23 mouse cellular contexts compared by ENCODE assay signal in the genomic region with DNA sequence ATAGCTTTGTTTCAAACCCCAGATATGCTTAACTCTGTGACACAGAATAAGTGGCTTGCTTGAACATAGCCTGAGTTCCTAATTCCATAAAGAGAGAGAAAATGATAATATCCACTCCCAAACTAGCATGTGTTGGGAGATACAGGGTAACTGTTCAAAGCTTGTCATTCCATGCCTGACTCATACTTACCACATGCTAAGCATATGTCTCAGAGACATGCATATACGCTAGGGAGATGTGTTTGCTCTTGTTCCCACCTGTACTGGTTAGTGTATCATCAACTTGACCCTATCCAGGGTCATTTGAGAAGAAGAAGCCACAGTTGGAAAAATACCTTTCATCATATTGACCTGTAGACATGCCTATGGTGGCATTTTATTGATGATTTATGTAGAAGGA.
A peak's percentile ranks its signal among the peaks of the same experiment; 100 is the strongest.
DNase-seq lines count a peak whose midpoint lies in the region; ATAC-seq and TF ChIP-seq lines count a peak whose summit lies in the region.
"Had no signal": no experiment of that assay in that cellular context is flagged by ENCODE, and none has a peak within 500 bp of the region (broad histone marks: within the 10 kb centered on the region; RNA-seq: fewer than 3 reads in every experiment).

No protein-coding gene starts in this region.

- no peaks in the 10 kb centered on the region for H3K27me3 ChIP-seq in midbrain, embryonic 11.5 days (ENCODE audit: control insufficient read depth, insufficient read depth, low read length)
- H3K27me3 ChIP-seq in midbrain, embryonic 15.5 days (replicated peaks) = no peaks in the 10 kb centered on the region
- no peaks in the 10 kb centered on the region for H3K27me3 ChIP-seq in C2C12 (ENCODE audit: control insufficient read depth, insufficient read depth, insufficient read length)
- H3K27me3 ChIP-seq: CH12.LX, Patski had no signal

- H3K9ac ChIP-seq in midbrain, embryonic 11.5 days (ENCODE audit: low read length) = no peak overlapping the region
- no peak overlapping the region for H3K9ac ChIP-seq in midbrain, embryonic 15.5 days

- H3K36me3 ChIP-seq in midbrain, embryonic 11.5 days (ENCODE audit: control insufficient read depth, insufficient read depth, low read length) = no peaks in the 10 kb centered on the region
- H3K36me3 ChIP-seq in midbrain, embryonic 15.5 days (replicated peaks) = no peaks in the 10 kb centered on the region
- no peaks in the 10 kb centered on the region for H3K36me3 ChIP-seq in C2C12 (ENCODE audit: control insufficient read depth, insufficient read depth)
- H3K36me3 ChIP-seq: G1E had no signal

- H3K79me2 ChIP-seq in C2C12 (ENCODE audit: control insufficient read depth, insufficient read depth) = no peaks in the 10 kb centered on the region

- peak; percentile 53 for DNase-seq in midbrain, embryonic 11.5 days (ENCODE audit: low spot score, missing footprints)
- peak; percentile 53 for DNase-seq in 3T3-L1 (ENCODE audit: low read depth, low spot score)
- DNase-seq in urinary bladder, postnatal 25 days (ENCODE audit: low spot score) = no peak
- no peak for DNase-seq in heart, adult 18-20 months
- DNase-seq: adrenal gland, adult 2 months; adrenal gland, adult 8-10 months; adrenal gland, postnatal 10 days; adrenal gland, postnatal 14 days; adrenal gland, postnatal 25 days; adrenal gland, postnatal 36 days; B cell, adult 2 months; cerebellum, adult 11 months; cerebellum, adult 11-12 months; cerebellum, adult 18-20 months; cerebellum, adult 2 months; cerebellum, adult 8-10 months had no signal

- H3K9me3 ChIP-seq in midbrain, embryonic 11.5 days (ENCODE audit: control insufficient read depth, low read length) = no peaks in the 10 kb centered on the region
- H3K9me3 ChIP-seq in midbrain, embryonic 15.5 days = no peaks in the 10 kb centered on the region

- no peak overlapping the region for H3K4me2 ChIP-seq in midbrain, embryonic 11.5 days
- no peak overlapping the region for H3K4me2 ChIP-seq in midbrain, embryonic 15.5 days

- 97% methylated on average over 1 of the region's 1 CpGs for WGBS in midbrain, embryonic 11.5 days
- 88% methylated on average over 1 of the region's 1 CpGs for WGBS in midbrain, embryonic 15.5 days

- H3K27ac ChIP-seq in midbrain, embryonic 11.5 days (ENCODE audit: low read depth, low read length) = no peak overlapping the region
- H3K27ac ChIP-seq in midbrain, embryonic 15.5 days = no peak overlapping the region

- no peak for ATAC-seq in midbrain, embryonic 11.5 days (ENCODE audit: low FRiP score)
- no peak for ATAC-seq in midbrain, embryonic 15.5 days (replicated peaks)
- ATAC-seq: activated CD4-positive, CD25-positive, alpha-beta regulatory T cell, adult 4 months; CD4-positive, CD25-positive, alpha-beta regulatory T cell, adult 4 months; Patski had no signal

- H3K4me1 ChIP-seq in midbrain, embryonic 11.5 days (ENCODE audit: control insufficient read depth, insufficient read depth, low read length) = peaks cover 5% of the 10 kb centered on the region
- no peaks in the 10 kb centered on the region for H3K4me1 ChIP-seq in midbrain, embryonic 15.5 days

- TF ChIP-seq CTCF in C2C12 (IDR thresholded peaks at IDR 0.05; ENCODE audit: control insufficient read depth, insufficient read depth, insufficient read length) = no peak

- no peaks in the 10 kb centered on the region for H3K79me3 ChIP-seq in C2C12 (ENCODE audit: low read depth)

- H3K4me3 ChIP-seq in midbrain, embryonic 11.5 days (ENCODE audit: low read depth, low read length) = no peak overlapping the region
- H3K4me3 ChIP-seq in midbrain, embryonic 15.5 days = no peak overlapping the region
- H3K4me3 ChIP-seq in C2C12 (ENCODE audit: insufficient read depth, poor library complexity, severe bottlenecking) = no peak overlapping the region

- H3ac ChIP-seq in C2C12 (ENCODE audit: control insufficient read depth, insufficient read length, low read depth) = no peak overlapping the region

TF ChIP-seq in C2C12, 6 proteins besides CTCF, POLR2A, EP300 and RAD21:
- TF ChIP-seq MYOD1 (IDR thresholded peaks at IDR 0.05; ENCODE audit: control insufficient read depth, insufficient read length, low read depth) (no peak), MYOG (IDR thresholded peaks at IDR 0.05; ENCODE audit: control insufficient read depth, extremely low read depth, insufficient read length) (no peak), CEBPB (IDR thresholded peaks at IDR 0.05; ENCODE audit: low read depth) (no peak), MAX (IDR thresholded peaks at IDR 0.05) (peak; percentile 23), USF1 (IDR thresholded peaks at IDR 0.05; ENCODE audit: low read depth) (no peak), FOSL1 (IDR thresholded peaks at IDR 0.05; ENCODE audit: insufficient read depth, low read length, poor library complexity, severe bottlenecking) (no peak)

Comparison
In these comparisons a context has a peak if more than half of its experiments do, and no peak if none do; other contexts are left out.
1. DNase-seq: peak in midbrain, embryonic 11.5 days (single experiment) and 3T3-L1 (single experiment); none in urinary bladder, postnatal 25 days (single experiment) and heart, adult 18-20 months (0 of 2).